9 mouse cellular contexts compared by ENCODE assay signal in genomic region chr1:71100591-71101368, GRCm38 (mm10). TPM values are rescaled to one million over a fixed set of nuclear protein-coding genes. Genes with fewer than 3 reads are reported as not detected.
DNase-seq lines count a peak whose midpoint lies in the region; ATAC-seq and TF ChIP-seq lines count a peak whose summit lies in the region.
"Had no signal": no experiment of that assay in that cellular context is flagged by ENCODE, and none has a peak within 500 bp of the region (broad histone marks: within the 10 kb centered on the region; RNA-seq: fewer than 3 reads in every experiment).

No protein-coding gene starts in this region.

- no peak overlapping the region for H3ac ChIP-seq in myocyte (ENCODE audit: control insufficient read depth, insufficient read length)

- WGBS in heart, embryonic 15.5 days: 58% methylated on average over 5 of the region's 5 CpGs
- 79% methylated on average over 5 of the region's 5 CpGs for WGBS in neural tube, embryonic 11.5 days

- no peak for TF ChIP-seq POLR2A in myocyte (IDR thresholded peaks at IDR 0.05; ENCODE audit: insufficient read length, low read depth)

- H3K36me3 ChIP-seq in heart, embryonic 15.5 days: no peaks in the 10 kb centered on the region
- H3K36me3 ChIP-seq in neural tube, embryonic 11.5 days (ENCODE audit: control insufficient read depth, insufficient read depth, low read length): no peaks in the 10 kb centered on the region
- H3K36me3 ChIP-seq in myocyte (ENCODE audit: control insufficient read depth, insufficient read depth): no peaks in the 10 kb centered on the region

- peak overlapping the region; percentile 65 for H3K27ac ChIP-seq in heart, embryonic 15.5 days
- no peak overlapping the region for H3K27ac ChIP-seq in neural tube, embryonic 11.5 days (ENCODE audit: low read depth, low read length)

- no peak for DNase-seq in heart, adult 9 months (ENCODE audit: low spot score in 2 of 2)
- DNase-seq in neural tube, embryonic 11.5 days (ENCODE audit: low spot score): no peak
- DNase-seq in neural tube, embryonic 10.5 days (ENCODE audit: extremely low spot score, low spot score): no peak
- DNase-seq in fibroblast of lung, adult 2 months (ENCODE audit: low read depth): peak; percentile 67
- DNase-seq in adrenal gland, postnatal 36 days: no peak
- no peak for DNase-seq in left cerebral cortex, adult 8-10 months (ENCODE audit: low spot score in 2 of 2)
- DNase-seq: kidney, postnatal 4 days had no signal

- H3K9ac ChIP-seq in heart, embryonic 15.5 days: no peak overlapping the region
- no peak overlapping the region for H3K9ac ChIP-seq in neural tube, embryonic 11.5 days (ENCODE audit: low read length)

- no peaks in the 10 kb centered on the region for H3K9me3 ChIP-seq in heart, embryonic 15.5 days (replicated peaks)
- no peaks in the 10 kb centered on the region for H3K9me3 ChIP-seq in neural tube, embryonic 11.5 days (ENCODE audit: control insufficient read depth, low read length)

- no peaks in the 10 kb centered on the region for H3K27me3 ChIP-seq in heart, embryonic 15.5 days
- no peaks in the 10 kb centered on the region for H3K27me3 ChIP-seq in neural tube, embryonic 11.5 days (ENCODE audit: control insufficient read depth, insufficient read depth, low read length)
- no peaks in the 10 kb centered on the region for H3K27me3 ChIP-seq in myocyte (ENCODE audit: control insufficient read depth, insufficient read depth, insufficient read length)

- 0 out of 2 replicates have a peak overlapping the region, but pooled peaks have one; percentile 1 for H3K4me3 ChIP-seq in heart, embryonic 15.5 days
- H3K4me3 ChIP-seq in neural tube, embryonic 11.5 days (ENCODE audit: low read depth, low read length): no peak overlapping the region
- peak overlapping the region; percentile 82 for H3K4me3 ChIP-seq in myocyte

- peaks cover 20% of the 10 kb centered on the region for H3K4me1 ChIP-seq in heart, embryonic 15.5 days (replicated peaks)
- 0 out of 2 replicates have a peak, but pooled peaks cover 2% of the 10 kb centered on the region for H3K4me1 ChIP-seq in neural tube, embryonic 11.5 days (ENCODE audit: control insufficient read depth, insufficient read depth, low read length)

- H3K79me2 ChIP-seq in myocyte (ENCODE audit: control insufficient read depth, insufficient read depth): peaks cover 35% of the 10 kb centered on the region

- ATAC-seq in heart, embryonic 15.5 days (replicated peaks; ENCODE audit: insufficient number of reproducible peaks, insufficient read depth, low FRiP score, low read depth): no peak
- ATAC-seq in neural tube, embryonic 11.5 days (ENCODE audit: insufficient read depth, low FRiP score, low TSS enrichment): no peak

- peak overlapping the region; percentile 21 for H3K4me2 ChIP-seq in heart, embryonic 15.5 days
- peak overlapping the region; percentile 23; the same call in 1 of the 2 replicates for H3K4me2 ChIP-seq in neural tube, embryonic 11.5 days (ENCODE audit: low read depth)
- H3K4me2 ChIP-seq in myocyte (ENCODE audit: low read depth): peak overlapping the region; percentile 75

TF ChIP-seq in myocyte, 11 proteins besides CTCF, POLR2A, EP300 and RAD21:
- TF ChIP-seq TCF12 (IDR thresholded peaks at IDR 0.05; ENCODE audit: insufficient read depth, poor library complexity, severe bottlenecking): no peak
- no peak for TF ChIP-seq E2F4 (IDR thresholded peaks at IDR 0.05; ENCODE audit: insufficient read depth)
- TF ChIP-seq MYOG (IDR thresholded peaks at IDR 0.05; ENCODE audit: control insufficient read depth in 1 of 3, insufficient read depth in 1 of 3, insufficient read length in 2 of 3, low read depth in 2 of 3): no peak
- no peak for TF ChIP-seq POLR2AphosphoS2 (IDR thresholded peaks at IDR 0.05; ENCODE audit: insufficient read length, low read depth)
- no peak for TF ChIP-seq CEBPB (IDR thresholded peaks at IDR 0.05; ENCODE audit: insufficient read depth, poor library complexity, severe bottlenecking)

RNA-seq across cellular contexts. Expression of gene Bard1, which starts 2.2 kb away (rescaled TPM):
- 1.6 and 1.8 TPM in 2 replicates for polyA plus RNA-seq in heart, embryonic 15.5 days (2015; fragmentation: Nextera tagmentation; extraction: Ambion mirVana)
- 2.1 and 2.5 TPM in 2 replicates for polyA plus RNA-seq in neural tube, embryonic 11.5 days (2014; fragmentation: Nextera tagmentation; extraction: Ambion mirVana)
- polyA plus RNA-seq in myocyte (2012; fragmentation: generic; extraction: Trizol): 1.9 TPM
- 1 to 10 TPM; 1.4 to 1.5 TPM for total RNA-seq in adrenal gland, postnatal 36 days (2021)
- under 1 TPM; 0.42 to 0.75 (median 0.47) TPM for total RNA-seq in left cerebral cortex, adult 8-10 months (2022)

Comparison
In these comparisons a context has a peak if more than half of its experiments do, and no peak if none do; other contexts are left out.
1. H3K4me2 ChIP-seq: peak in every context shown above with its lines; median percentile 75 in myocyte; 23 in neural tube, embryonic 11.5 days; 21 in heart, embryonic 15.5 days.